Mouse (Mus musculus) embryonic stem cell, embryonic (primary cell): ENCODE data around the gene Racgap1.

Experiments used
- CTCF ChIA-PET, 4 experiments: fragments of 300-600 bp in 2 of 4; fragments of 350-600 bp in 2 of 4; sonication (Branson Sonifier 250); formaldehyde crosslinking; loops; one replicate each; lab custom pipeline; 2022; ENCODE audit warnings: inconsistent platforms in 2 of 4; lab: Charles Lee
- POLR2A ChIA-PET, 4 experiments: fragments of 300-600 bp in 2 of 4; fragments of 350-600 bp in 2 of 4; sonication (Branson Sonifier 250); formaldehyde crosslinking; loops; one replicate each; lab custom pipeline; 2022; ENCODE audit warnings: antibody characterized with exemption in 4 of 4, inconsistent platforms in 1 of 4; lab: Charles Lee

Racgap1 gene

DNA sequence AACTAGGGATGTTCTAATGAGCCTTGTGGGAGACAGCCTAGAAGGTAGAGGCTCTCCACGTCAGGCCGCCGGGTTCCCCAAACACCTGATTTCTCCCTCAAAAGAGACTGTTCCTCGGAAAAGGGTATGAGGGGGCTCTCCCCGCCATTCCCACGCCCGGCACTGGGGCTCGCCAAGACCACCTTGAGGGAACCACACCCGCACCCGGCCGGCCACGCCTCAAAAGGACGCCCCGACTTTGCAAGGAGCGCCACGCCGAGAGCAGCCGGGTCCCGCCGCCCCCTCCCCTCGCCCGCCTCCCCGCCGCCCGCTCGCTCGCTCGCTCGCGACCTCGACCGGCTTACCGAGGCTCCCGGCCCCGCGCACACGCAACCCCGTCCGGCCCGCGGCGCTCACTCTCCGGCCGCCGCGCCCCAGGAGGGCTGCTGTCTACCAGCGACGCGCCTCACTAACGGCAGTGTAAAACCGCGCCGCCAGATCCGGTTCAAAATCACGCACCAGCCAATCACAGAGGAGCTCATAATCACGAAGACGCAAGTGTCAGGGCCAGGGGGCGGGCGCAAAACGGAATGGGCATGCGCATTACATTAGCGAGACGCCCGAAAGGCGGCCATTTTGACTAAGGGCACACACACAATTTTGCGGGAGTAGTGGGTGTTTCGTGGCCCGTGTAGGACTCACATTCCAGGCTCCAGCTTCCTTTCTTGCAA, at the start of gene Racgap1:
TSS of gene Racgap1 (minus strand) at position 494 of the 710 bp plus-strand sequence.
- POLR2A ChIA-PET, result interaction anchor here (0.6 to 13.2 kb wide), 77 partner anchors 9 to 1150 kb away, joined by 3 to 107 read pairs (median 4); partner anchors contain the start of genes Cox14 (in 2 of the 4), Asic1 (in 1 of the 4), Bcdin3d (in 1 of the 4) and Dazap2 (in 1 of the 4)

DNA sequence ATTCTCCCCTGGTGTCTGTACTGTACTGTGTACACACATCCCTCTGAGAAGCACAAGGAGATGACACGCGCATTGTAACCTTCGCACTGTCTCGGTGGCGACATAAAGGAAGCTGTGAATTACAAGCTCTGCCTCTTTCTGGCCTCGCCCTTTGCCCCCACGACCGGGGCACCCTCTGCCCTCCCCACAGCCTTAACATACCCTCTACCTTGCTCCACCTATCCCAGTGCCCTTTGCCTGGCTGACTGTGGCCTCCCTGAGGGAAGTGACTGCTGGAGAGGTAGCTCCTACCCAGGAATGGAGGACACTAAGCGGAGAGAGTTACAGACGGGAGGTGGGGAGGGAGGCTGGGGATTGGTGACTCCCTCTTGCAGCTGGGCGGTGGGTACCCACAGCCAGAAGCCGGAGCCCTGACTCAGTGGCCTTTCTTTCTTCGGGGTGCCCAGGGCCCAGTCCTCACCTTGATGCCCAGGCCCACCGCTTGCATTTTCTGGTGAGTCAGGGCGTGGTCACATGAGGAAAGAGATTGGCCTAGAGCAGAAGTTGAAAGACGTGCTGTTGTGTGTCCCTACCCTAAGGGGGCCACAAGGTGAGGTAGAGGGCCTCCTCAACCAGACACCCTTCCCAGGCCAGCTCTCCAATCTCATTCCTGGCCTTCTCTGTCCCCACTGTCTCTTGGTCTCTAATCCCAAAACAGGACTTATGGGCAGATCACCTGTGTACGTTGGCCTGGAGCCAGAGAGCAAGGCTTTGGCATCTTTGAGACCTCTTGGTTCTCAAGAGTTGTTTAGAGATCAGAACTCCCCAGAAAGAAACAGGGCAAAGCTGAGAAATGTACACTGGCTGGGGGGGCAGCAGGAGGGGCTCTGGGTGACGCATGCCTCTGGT, 49.0 kb upstream of the Racgap1 start:
- ChIA-PET CTCF (interaction anchor here in 3 of 4 experiments (0.6 to 4.0 kb wide), 9 partner anchors 12 to 285 kb away, joined by 3 to 16 read pairs (median 4); partner anchors contain the start of genes Asic1 (in 1 of the 3) and Cox14 (in 1 of the 3)), POLR2A (interaction anchor here in 2 of 4 experiments (0.6 to 10.1 kb wide), 14 partner anchors 8 to 819 kb away, joined by 3 to 118 read pairs (median 4); partner anchors contain the start of genes Cox14 (in 1 of the 2), Gpd1 (in 1 of the 2) and Racgap1 (in 1 of the 2))

More for the DNA sequence above, at the start of gene Racgap1:
- CTCF ChIA-PET, result interaction anchor here (0.6 to 4.1 kb wide), 26 partner anchors 9 to 602 kb away, joined by 3 to 20 read pairs (median 4); partner anchors contain the start of genes Cox14 (in 2 of the 4), Asic1 (in 1 of the 4) and Gm17349 (in 1 of the 4)

DNA sequence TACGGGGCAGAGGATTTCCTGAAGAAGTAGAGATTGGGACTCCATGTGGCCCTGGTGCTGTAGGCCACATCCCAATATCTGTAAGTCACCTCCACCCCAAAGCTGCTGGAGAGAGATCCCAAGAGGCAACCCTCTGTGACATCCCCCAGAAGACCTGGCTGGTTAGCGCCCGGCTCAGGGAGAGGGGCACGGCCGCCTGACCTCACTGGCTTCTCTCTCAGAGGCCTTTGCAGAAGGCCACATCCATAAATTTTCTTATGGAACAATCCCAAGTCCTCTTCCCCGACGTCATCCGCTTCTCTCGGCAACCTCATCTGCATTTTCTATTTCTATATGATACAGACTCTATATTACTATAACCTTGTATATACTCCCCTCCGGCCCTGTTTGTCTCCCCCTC, 48.3 kb upstream of the Racgap1 start:
- ChIA-PET CTCF (interaction anchor here in 3 of 4 experiments (1.0 to 4.0 kb wide), 7 partner anchors 11 to 104 kb away, joined by 3 to 16 read pairs (median 5); partner anchors contain the start of genes Asic1 (in 1 of the 3) and Cox14 (in 1 of the 3)), POLR2A (interaction anchor here in 2 of 4 experiments (0.7 to 10.1 kb wide), 10 partner anchors 7 to 162 kb away, joined by 3 to 90 read pairs (median 4); partner anchors contain the start of gene Gpd1 (in 1 of the 2))

DNA sequence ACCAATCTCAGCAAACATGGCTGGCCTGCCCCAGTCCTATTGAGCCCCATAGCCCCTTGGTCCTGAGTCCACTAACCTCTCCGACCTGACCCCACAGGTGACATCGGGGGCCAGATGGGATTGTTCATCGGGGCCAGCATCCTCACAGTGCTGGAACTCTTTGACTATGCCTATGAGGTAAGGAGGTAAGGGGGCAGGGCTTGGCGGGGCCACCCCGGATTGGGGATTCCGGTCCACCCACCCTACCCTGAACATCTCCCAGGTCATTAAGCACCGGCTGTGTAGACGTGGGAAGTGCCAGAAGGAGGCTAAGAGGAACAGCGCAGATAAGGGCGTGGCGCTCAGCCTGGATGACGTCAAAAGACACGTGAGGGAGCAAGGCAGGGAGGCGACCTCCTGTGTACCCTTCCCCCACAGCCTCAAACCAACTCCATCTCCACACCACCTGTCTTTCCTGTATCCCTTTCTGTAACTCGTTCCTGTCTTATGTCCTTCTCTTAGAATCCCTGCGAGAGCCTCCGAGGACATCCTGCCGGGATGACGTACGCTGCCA, 47.2 kb upstream of the Racgap1 start:
- POLR2A ChIA-PET, result interaction anchor here in 2 of 4 experiments (0.7 to 1.0 kb wide), 2 partner anchors 9 kb away, joined by 3 read pairs; no protein-coding TSS in a partner anchor
- CTCF ChIA-PET, result interaction anchor here in 3 of 4 experiments (0.8 to 1.1 kb wide), 3 partner anchors 10 to 103 kb away, joined by 3 to 4 read pairs (median 3); no protein-coding TSS in a partner anchor

DNA sequence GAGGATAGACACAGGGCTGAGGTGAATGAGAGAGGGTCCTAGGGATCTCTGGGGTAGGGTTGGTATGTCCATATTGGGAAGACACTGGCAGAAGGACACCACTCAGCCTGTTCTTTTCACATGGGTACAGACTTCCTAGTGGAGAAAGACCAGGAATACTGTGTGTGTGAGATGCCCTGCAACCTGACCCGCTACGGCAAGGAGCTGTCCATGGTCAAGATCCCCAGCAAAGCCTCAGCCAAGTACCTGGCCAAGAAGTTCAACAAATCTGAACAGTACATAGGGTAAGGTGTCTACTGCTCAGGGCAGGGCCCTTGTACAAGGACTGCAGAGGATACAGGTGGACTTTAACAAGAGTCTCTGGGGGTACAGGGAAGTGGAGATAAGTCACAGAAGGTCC, 45.9 kb upstream of the Racgap1 start:
- CTCF ChIA-PET, result interaction anchor here (0.5 to 1.5 kb wide), 15 partner anchors 8 to 200 kb away, joined by 3 to 11 read pairs (median 5); partner anchors contain the start of genes Asic1 (in 1 of the 4), Cox14 (in 1 of the 4) and Gm17349 (in 1 of the 4)
- POLR2A ChIA-PET, result interaction anchor here in 2 of 4 experiments (0.6 to 1.7 kb wide), 5 partner anchors 8 to 74 kb away, joined by 4 to 5 read pairs (median 5); partner anchors contain the start of gene Gm17349 (in 2 of the 2)

DNA sequence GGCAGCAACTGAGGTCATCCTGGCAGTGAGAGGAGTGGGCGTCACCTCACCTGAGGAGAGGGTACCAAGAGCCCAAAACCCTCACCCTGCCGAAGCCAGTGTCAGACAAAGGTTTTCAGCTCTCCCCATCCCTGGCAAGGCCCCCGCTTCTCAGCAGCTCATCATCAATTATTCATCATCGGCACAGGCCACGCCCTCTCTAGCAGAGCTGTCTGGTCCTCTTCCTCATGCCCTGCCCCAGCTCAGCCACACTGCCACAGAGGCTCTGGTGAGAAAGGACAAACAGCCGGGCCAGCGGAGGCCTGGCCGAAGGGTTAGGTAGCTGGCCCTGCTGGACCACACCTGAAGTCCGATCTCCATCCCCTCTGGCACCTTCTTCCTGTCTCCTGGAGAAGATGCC, 40.5 kb upstream of the Racgap1 start:
- ChIA-PET POLR2A (interaction anchor here in 2 of 4 experiments (0.7 to 5.5 kb wide), 14 partner anchors 9 to 223 kb away, joined by 3 to 43 read pairs (median 4); partner anchors contain the start of gene Gm17349 (in 1 of the 2)), CTCF (interaction anchor here (0.6 to 12.4 kb wide), 15 partner anchors 10 to 219 kb away, joined by 3 to 85 read pairs (median 5); partner anchors contain the start of genes Gm17349 (in 2 of the 4) and Cox14 (in 1 of the 4))

DNA sequence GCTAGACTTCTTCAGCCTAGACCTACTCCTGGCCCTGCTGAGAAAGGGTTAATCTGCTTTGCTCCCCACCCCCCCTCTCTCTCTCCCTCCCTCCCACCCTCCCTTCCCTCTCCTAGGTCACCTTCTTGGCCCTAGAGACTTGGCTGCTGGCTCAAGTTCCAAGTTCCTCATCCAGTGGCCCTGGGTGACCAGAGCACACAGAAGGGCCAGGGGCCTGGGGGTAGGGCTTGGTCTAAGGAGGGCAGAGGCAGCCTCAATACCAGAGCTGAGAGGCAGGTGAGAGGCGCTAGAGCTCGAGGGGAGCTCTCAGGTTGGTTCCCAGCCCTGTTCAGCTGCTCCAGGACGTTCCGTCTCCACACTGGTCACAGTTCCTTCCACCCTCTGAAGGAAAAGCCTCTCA, 39.5 kb upstream of the Racgap1 start:
- ChIA-PET CTCF (interaction anchor here (0.6 to 12.4 kb wide), 18 partner anchors 9 to 1924 kb away, joined by 3 to 85 read pairs (median 8); partner anchors contain the start of genes Cox14 (in 2 of the 4) and Gm17349 (in 1 of the 4)), POLR2A (interaction anchor here in 3 of 4 experiments (0.5 to 5.5 kb wide), 17 partner anchors 8 to 1219 kb away, joined by 3 to 43 read pairs (median 4); partner anchors contain the start of gene Gm17349 (in 1 of the 3))

DNA sequence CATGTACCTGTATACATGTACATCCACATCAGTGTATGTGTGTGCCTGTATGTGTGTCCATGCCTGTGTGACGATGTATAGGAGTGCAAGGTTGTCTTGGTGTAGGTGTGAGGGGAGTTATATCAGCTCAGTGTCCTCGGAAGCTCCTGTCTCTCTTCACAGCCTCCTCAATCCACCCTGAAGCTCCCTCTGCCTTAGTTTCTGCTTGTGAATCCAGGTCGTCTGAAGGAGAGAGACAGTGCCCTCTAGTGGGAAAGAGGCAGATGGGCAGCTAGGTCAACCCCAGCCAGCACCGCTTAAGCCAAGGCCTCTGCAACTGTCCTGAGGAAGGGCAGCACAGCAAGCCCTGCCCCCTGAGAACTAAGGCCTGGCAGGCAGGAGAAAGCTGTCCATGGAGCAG, 37.3 kb upstream of the Racgap1 start:
- ChIA-PET CTCF (interaction anchor here (0.5 to 12.4 kb wide), 69 partner anchors 8 to 1464 kb away, joined by 3 to 85 read pairs (median 5); partner anchors contain the start of genes Cox14 (in 3 of the 4), Gm17349 (in 2 of the 4), Racgap1 (in 2 of the 4) and Gpd1 (in 1 of the 4)), POLR2A (interaction anchor here in 3 of 4 experiments (0.5 to 5.5 kb wide), 18 partner anchors 9 to 216 kb away, joined by 3 to 43 read pairs (median 4); partner anchors contain the start of genes Cox14 (in 2 of the 3), Gm17349 (in 1 of the 3) and Racgap1 (in 1 of the 3))

DNA sequence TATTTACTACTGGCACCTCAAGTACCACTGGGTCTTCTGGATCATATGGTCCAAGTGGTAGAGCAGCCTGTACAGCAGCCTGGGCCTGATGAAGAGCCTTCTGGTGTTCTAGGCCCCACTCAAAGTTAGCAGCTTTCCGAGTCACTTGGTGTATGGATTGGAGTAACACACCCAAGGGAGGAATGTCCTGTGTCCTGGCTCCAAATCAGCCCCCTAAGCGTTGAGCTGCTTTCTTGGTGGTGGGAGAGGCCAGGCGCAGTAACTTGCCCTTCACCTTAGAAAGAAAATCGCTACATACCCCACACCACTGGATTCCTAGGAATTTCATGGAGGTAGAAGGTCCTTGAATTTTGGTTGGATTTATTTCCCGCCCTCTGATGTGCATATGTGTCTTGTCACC, 32.7 kb upstream of the Racgap1 start:
- ChIA-PET CTCF (interaction anchor here (0.6 to 12.4 kb wide), 14 partner anchors 11 to 554 kb away, joined by 3 to 85 read pairs (median 4); partner anchors contain the start of gene Cox14 (in 2 of the 4)), POLR2A (interaction anchor here in 3 of 4 experiments (0.6 to 3.1 kb wide), 14 partner anchors 8 to 353 kb away, joined by 3 to 9 read pairs (median 3); partner anchors contain the start of gene Racgap1 (in 1 of the 3))

DNA sequence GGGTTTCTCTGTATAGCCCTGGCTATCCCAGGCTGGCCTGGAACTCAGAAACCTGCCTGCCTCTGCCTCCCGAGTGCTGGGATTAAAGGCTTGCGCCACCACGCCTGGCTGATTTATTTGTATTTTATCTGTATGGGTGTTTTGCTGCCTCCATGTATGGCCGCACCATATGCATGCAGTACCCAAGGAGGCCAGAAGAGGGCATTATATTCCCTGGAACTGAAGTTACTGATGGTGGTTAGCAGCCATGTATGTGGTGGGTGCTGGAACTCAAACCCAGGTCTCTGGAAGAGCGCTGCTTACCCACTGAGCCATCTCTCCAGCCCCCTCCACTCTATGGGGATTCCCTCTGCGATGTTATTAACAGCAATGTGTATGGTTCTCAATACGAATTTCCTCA, 31.4 kb upstream of the Racgap1 start:
- ChIA-PET CTCF (interaction anchor here in 3 of 4 experiments (0.5 to 12.4 kb wide), 22 partner anchors 9 to 224 kb away, joined by 3 to 85 read pairs (median 4); partner anchors contain the start of gene Cox14 (in 2 of the 3)), POLR2A (interaction anchor here (0.5 to 2.8 kb wide), 12 partner anchors 8 to 289 kb away, joined by 3 to 9 read pairs (median 5); partner anchors contain the start of genes Cox14 (in 1 of the 4), Gm17349 (in 1 of the 4), Racgap1 (in 1 of the 4) and Smarcd1 (in 1 of the 4))

DNA sequence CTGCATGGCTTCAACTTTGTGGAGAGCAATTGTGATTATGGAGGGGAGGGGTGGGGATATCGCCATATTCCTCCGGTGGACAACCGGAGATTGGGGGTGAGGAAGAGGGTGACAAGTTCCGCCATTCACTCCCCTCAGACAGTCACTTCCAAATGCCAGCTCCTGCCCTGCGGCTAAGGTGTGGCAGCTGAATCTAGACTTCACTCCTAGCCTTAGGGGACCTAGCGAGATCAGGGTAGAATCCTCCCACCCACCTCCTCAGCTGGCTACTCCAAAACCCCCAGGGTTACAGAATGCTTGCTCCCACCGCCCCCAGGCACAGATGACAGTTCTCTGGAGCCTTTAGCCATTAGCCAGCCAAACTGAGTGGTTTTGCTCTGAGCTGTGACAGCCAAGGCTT, 27.6 kb upstream of the Racgap1 start:
- ChIA-PET POLR2A (interaction anchor here (0.6 to 3.9 kb wide), 102 partner anchors 9 to 824 kb away, joined by 3 to 43 read pairs (median 4); partner anchors contain the start of genes Gm17349 (in 3 of the 4), Aqp6 (in 2 of the 4), Cox14 (in 2 of the 4) and Racgap1 (in 2 of the 4)), CTCF (interaction anchor here (0.5 to 8.1 kb wide), 103 partner anchors 8 to 1897 kb away, joined by 3 to 88 read pairs (median 5); partner anchors contain the start of genes Cox14 (in 4 of the 4), Gm17349 (in 3 of the 4), Racgap1 (in 3 of the 4) and Aqp6 (in 1 of the 4))

DNA sequence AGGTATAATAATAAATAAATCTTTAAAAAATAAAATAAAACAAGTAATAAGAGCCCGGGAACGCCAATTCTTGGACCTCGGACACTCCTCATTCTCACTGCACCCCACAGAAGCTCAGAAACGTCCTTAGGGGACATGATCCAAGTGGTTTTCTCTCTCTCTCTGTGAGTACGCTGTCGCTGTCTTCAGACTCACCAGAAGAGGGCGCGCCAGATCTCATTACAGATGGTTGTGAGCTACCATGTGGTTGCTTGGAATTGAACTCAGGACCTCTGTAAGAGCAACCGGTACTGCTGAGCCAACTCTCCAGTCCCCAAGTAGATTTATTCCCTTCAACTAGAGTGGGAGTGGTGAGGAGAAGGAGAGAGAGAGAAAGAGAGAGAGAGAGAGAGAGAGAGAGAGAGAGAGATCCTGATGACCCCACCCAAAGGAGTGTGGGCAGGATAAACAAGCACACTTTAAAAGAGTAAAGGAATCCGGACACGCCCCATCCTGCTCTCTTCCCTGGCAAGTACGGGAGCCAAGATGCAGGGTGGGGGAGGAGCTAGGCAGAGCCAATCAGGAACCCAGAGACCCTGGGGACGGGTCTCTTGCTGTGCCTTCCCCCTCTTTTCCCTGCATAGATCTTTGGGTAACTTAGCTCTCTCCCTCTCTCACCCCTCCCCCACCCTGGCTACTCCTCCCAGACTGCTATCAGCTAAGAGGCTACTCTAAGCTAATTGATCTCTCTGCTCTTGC, 26.8 kb upstream of the Racgap1 start:
- CTCF ChIA-PET, result interaction anchor here (0.5 to 8.1 kb wide), 138 partner anchors 8 to 1896 kb away, joined by 3 to 88 read pairs (median 4); partner anchors contain the start of genes Cox14 (in 4 of the 4), Gm17349 (in 3 of the 4), Racgap1 (in 3 of the 4) and Aqp6 (in 1 of the 4)
- POLR2A ChIA-PET, result interaction anchor here (0.6 to 3.9 kb wide), 113 partner anchors 8 to 1714 kb away, joined by 3 to 43 read pairs (median 4); partner anchors contain the start of genes Gm17349 (in 3 of the 4), Racgap1 (in 3 of the 4), Aqp6 (in 2 of the 4) and Cox14 (in 2 of the 4)

DNA sequence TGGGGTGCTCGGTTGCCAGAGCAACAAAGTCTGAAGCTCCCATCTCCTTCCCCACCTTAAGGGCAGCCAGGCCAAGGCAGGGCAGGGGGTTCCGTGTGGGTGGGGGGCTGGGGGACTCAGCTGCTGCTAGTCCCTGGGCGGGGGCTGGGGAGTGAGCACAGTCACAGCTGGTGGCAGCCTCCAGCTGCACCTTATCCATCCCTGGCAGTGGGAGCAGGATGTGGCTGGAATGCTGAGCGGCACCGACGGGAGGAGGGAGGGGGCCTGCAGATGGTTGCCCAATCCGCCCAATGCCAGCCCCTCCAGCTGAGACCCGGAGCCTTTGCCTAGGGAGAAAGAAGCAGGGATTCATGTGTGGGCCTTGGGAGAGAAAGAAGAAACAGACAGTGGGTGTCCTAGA, 25.6 kb upstream of the Racgap1 start:
- POLR2A ChIA-PET, result interaction anchor here (0.6 to 3.9 kb wide), 19 partner anchors 8 to 1650 kb away, joined by 3 to 43 read pairs (median 6); partner anchors contain the start of genes Cox14 (in 2 of the 4), Gm17349 (in 1 of the 4) and Racgap1 (in 1 of the 4)
- CTCF ChIA-PET, result interaction anchor here (0.6 to 8.1 kb wide), 31 partner anchors 8 to 890 kb away, joined by 3 to 88 read pairs (median 9); partner anchors contain the start of genes Cox14 (in 3 of the 4), Gm17349 (in 2 of the 4), Asic1 (in 1 of the 4) and Racgap1 (in 1 of the 4)

DNA sequence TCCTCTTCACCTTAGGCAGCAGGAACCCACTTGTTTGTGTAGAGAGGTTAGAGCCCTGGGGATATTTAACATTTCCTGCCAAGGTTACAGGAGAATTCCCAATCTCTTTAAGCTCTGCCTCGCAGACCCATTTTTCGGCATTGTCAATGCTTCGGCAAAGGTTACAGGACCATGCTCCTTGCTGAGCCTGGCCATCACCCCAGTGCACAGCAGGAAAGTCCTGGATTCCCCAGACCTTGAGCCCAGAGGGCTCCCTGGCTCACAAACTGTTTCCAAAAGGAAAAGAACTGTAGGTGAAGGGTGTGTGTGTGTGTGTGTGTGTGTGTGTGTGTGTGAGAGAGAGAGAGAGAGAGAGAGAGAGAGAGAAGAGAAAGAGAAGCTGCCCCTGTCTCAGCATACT, 23.4 kb upstream of the Racgap1 start:
- ChIA-PET CTCF (interaction anchor here in 3 of 4 experiments (0.5 to 8.1 kb wide), 12 partner anchors 31 to 668 kb away, joined by 3 to 88 read pairs (median 4); no protein-coding TSS in a partner anchor), POLR2A (interaction anchor here in 2 of 4 experiments (0.6 to 12.6 kb wide), 5 partner anchors 14 to 198 kb away, joined by 3 to 107 read pairs (median 4); partner anchors contain the start of gene Racgap1 (in 2 of the 2))
